Mouse (Mus musculus): ENCODE results near the gene Psmg1.
"Not testable (repeated sequence)": the region's sequence is repeated elsewhere in the genome, so short reads cannot be mapped to it uniquely, and the experiment has no call there.

The Psmg1 gene

DNA sequence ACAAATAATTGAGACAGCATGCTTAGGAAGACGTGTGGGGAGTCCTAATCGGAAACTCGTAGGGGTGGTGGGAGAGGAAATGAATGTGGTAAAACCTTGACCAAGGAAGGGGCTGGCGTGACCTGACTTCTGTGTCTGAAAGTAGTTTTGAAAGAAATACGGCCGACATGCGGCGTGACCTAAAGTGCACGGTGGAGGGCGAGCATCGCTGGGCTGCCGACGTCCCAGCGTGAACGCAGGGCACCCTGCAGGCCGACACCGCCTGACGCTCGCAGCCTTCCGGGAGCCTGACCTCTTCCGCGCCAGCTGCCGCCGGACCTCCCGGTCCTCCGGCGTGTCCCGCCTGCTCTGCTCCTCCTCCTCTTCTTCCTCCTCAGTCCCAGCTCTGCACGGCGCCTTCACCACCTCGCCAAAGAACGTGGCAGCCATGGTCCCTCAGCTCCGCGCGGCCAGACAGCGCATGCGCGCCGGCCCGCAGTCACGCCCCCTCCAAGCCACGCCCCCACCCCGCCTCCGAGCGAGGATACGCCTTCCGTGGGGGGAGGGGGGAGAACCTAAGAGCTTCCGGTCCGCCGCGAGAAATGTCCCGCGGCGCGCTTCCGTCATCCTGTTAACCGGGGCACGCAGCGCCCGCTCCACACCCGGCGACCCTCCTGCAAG, at the start of gene Psmg1:
Psmg1 (minus strand) TSS at position 499 of the 660 bp plus-strand sequence.
- DNase-seq (ENCODE audit: low spot score in 2 of 2) = peak; percentile 98 to 99

DNA sequence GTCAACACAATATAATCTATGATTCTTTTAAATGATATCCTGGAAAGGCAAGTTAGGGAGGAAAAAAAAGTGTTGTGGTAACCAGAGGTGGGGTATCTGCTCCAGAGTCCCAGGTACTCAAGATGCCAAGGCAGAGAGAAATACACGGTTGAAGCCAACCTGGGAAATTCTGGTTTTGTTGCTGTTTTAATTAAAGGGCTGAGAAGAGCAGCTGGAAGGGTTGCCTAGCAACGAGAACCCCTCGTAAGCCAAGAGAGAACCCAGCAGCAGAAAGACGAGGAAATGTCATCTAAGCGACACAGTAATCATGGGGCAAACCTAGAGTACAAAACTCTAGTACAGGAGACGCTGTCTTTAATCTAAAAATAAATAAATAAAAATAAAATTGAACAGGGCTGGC, 48.8 kb upstream of the Psmg1 start:
- no peak for DNase-seq (ENCODE audit: low spot score in 2 of 2)

DNA sequence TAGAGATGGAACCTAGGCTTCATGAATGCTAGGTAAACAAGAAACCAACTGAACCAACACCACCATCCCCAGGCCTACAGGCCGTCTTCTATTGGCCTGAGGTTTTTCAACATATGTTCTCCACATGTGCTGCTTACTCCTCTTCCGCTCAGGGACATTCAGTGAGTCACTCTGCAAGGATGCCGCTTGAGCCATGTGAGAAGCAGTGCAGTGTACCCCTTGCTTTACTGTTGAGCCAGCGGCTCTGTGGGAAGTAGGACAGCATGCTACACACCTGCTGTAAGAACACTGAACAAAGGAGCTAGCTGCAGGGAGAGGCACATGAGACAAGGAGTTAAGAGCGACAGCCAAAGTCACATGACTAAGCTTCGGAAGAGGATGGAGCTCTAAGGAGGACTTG, 43.7 kb upstream of the Psmg1 start:
- no peak for DNase-seq (ENCODE audit: low spot score in 2 of 2)

DNA sequence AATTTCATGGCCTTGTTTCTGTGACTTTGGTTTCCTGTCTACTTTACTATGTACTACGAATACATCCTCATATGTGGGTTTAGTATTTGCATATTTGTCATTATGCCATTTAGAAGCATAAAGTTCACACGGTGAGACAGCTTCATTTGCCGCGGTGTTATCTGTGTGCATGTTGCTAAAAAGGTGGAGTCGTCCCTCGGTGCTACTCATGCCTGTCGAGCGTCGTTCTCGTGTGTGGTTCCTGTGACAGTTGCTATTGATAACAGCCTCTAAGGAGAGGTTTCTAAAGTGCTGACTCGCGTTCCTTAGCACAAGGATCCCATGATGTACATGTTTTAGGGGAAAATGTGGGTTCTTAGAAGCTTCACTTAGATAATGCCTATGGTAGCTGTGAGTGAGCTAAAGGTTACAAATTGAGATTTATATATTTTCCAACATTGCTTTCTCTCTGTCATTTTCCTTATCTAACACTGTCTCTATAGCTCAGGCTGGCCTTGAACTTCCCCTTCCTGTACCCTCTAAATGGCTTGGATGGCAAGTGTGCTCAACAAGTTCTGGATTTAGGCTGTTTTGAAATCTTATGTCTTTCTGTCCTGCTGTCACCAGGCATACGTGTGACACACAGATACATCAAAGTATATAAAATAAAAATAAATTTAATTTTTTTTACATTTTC, 41.7 kb upstream of the Psmg1 start:
- no peak for DNase-seq (ENCODE audit: low spot score in 2 of 2)

DNA sequence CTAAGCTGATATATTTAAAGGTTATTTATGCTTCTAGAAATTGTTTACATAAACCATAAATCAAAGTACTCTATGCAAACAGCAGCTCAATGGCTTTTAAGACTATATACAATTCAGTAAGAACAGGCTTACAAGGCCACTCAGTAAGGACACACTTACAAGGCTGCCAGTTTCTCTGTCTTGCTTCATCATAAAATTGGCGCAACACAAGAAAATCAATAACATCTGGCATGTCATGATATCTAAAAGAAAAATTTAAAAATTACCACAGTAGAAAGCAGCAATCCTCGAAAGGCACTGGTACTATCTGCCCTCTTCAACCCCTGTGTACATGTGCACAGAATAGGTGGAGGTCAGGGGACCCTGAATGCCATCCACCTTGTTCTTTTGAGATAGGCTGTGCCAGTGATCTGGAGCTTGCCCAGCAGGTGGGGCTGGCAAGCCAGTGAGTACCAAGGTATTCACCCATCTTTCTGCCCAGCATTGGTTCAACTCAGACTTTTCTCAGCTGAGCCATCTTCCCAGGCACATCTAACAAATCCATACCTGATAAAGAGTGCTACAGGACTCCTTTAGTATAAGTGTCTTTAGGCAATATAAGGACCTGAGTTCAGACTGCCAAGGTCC, 39.8 kb upstream of the Psmg1 start:
- peak in 1 of 2 experiments; percentile 45 for DNase-seq (ENCODE audit: low spot score in 2 of 2)

DNA sequence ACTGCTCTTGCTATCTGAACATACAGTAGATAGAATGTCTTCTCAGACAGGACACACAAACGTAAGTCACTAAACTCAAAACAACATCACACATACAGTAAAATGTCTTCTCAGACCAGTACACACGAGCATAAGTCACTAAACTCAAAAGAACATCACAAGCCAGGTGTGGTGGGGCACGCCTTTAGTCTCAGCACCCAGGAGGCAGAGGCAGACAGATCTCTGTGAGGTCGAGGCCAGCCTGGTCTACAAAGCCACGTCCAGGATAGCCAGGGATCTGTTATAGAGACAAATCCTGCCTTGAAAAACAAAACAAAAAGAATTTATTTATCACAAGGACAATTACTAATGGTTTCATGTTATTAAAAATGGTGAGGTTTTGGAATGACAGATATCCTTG, 35.5 kb upstream of the Psmg1 start:
- DNase-seq (ENCODE audit: low spot score in 2 of 2) = no peak

DNA sequence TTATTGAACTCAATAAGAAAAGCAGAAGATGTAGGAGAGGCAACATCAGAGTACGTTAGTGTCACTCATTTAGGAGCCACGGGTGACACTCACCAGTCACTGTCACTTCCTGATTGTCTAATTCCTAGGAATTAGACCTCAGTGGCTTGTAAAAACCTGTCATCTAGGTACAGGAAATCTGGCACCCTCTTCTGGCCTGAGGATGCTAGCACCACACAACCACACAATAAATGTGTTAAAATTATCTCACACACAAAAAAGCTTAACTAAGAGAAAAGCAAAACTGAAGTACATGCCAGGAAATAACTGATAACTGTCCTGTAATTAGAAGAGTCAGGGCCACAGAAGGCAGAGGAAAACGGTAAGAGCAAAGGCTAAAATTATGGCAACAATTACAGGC, 34.5 kb upstream of the Psmg1 start:
- no peak for DNase-seq (ENCODE audit: low spot score in 2 of 2)

DNA sequence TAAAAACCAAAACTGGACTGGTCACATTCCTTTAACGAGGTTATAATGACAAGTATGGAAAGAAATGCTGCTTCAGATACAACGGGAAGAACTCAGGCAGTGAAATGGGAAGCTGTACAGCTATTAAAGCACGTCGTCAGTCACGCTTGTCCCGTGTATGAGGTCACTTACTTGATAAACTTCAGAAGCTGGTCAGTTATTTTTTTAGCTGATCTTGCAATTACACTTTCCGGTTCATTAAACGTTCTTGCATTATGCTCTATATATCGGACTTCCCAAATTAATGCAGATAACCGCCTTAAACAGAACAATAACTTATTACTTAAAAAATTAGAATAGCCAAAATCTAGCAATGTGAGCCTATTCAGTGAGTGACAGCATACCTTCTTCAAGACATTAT, 30.3 kb upstream of the Psmg1 start:
- DNase-seq (ENCODE audit: low spot score in 2 of 2) = no peak

DNA sequence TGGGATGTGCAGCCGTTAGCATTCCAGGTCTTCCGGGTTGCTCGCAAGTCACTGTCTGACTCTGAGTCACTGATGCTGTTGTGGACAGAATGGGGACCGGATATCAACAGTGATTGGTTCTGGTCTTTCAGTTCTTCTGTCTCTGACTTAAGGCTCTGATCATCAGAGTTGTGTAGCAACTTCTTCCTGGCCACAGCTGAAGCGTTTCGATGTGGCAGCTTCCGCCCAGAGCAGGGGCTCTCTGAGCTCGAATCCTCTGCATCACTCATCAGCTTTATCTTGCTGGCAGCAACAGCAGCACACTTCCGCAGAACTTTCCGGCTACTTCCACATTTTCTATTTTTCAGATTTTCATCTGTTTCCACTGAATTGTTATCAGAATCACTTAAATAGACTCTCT, 18.4 kb upstream of the Psmg1 start:
- not testable (repeated sequence) for DNase-seq (ENCODE audit: low spot score in 2 of 2)

DNA sequence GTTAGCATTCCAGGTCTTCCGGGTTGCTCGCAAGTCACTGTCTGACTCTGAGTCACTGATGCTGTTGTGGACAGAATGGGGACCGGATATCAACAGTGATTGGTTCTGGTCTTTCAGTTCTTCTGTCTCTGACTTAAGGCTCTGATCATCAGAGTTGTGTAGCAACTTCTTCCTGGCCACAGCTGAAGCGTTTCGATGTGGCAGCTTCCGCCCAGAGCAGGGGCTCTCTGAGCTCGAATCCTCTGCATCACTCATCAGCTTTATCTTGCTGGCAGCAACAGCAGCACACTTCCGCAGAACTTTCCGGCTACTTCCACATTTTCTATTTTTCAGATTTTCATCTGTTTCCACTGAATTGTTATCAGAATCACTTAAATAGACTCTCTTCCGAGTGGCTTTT, 13.5 kb upstream of the Psmg1 start:
- not testable (repeated sequence) for DNase-seq (ENCODE audit: low spot score in 2 of 2)

DNA sequence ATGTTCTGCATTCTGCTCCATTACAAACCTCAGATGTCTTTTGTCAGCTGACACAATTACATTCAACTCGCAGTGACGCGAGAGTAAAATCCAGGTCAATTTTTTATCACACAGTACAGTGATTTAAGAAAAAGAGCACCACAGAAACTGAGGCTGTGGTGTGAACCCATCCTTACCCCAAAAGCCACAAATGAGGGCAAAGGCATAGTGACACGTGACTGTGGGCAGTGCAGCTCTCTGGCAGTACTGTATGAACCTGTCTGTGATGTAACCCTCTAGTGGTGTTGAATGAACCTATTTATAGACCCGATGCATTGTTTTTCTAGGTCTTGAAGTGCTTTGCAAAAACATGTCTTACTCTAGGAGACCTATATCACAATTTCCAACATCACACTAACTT, 8.5 kb upstream of the Psmg1 start:
- no peak for DNase-seq (ENCODE audit: low spot score in 2 of 2)

DNA sequence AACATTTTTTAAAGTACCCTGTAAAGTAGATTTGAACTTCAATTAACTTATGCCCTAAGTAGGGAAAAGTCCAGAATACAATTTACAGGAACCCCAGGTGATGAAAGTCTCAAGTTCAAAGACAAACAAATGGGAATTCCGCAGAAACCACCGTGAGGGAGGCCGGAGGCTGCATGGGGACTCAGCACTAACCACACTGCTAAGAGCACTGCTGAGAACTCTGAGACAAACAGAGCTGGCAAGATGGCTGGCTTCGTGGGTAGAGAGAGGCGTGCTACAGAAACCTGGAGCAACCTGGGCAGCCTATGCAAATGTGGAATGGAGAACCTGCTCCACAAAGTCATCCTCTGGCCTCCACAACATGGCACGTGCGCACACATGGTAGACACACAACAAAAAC, 5.4 kb upstream of the Psmg1 start:
- DNase-seq (ENCODE audit: low spot score in 2 of 2) = no peak

DNA sequence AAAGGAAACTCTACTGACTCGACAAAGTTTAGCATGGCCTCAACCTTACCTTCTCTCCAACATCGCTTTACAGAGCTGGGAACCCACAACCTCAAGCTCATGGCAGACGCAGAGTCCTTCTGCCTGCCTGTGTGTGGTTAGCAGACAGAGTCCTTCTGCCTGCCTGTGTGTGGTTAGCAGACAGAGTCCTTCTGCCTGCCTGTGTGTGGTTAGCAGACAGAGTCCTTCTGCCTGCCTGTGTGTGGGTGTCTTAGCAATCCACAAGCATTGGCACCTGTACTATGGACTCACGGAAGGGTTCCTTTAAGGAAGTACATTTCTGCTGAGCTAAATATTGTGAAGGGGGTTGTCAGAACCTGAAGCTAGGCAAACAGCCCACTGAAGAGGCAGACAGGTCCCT, 3.8 kb upstream of the Psmg1 start:
- not testable (repeated sequence) for DNase-seq (ENCODE audit: low spot score in 2 of 2)

DNA sequence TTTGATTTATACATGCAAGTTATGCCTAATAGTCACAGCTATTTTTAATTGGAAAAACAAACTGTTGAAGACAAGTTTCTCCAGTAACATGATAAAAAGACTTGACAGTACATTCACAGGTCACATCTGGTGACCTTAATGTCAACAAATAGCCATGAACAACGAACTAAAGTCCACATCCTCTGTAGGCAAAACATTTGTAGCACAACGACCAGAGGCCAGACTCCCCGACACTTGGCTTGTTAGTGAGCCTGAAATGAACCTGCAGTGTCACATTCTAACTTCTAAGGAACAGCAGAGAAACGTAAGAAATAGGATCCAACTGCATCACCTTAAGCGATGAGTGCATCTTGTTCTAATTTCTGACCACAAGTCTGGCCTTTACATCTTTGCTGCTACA, 1.8 kb upstream of the Psmg1 start:
- no peak for DNase-seq (ENCODE audit: low spot score in 2 of 2)

DNA sequence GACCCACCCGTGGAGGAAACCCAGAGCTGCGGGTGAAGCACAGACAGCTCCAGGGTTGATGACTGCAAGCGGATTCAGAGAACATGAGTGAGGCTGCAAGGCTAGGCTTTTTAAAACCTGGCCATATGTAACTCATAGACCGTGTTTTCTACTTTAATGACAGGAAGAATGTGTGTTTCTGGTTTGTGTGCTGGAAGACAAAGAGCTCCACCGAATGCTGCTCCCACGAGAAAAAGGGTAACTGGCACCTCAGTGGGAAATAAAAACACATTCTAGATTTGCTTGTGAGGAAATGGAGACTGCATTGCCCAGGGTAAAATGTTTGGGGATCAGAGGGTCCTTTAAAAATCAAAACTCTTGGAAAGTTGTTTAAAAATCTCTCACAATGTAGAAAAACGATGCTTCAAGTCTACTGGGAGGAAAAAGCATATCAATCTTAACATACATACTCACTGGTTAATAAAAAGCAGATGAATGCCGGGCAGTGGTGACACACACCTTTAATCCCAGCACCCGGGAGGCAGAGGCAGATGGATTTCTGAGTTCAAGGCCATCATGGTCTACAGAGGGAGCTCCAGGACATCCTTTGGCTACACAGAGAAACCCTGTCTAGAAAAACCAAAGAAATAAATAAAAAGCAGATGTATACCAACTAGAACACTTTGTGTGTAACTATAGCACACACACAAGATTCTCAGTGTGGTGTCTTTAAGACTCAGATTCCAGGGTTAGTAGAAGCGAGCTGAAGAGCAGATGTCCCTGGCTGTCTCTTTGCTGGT, 551 bp upstream of the Psmg1 start:
- DNase-seq (ENCODE audit: low spot score in 2 of 2) = peak in 1 of 2 experiments; percentile 30

DNA sequence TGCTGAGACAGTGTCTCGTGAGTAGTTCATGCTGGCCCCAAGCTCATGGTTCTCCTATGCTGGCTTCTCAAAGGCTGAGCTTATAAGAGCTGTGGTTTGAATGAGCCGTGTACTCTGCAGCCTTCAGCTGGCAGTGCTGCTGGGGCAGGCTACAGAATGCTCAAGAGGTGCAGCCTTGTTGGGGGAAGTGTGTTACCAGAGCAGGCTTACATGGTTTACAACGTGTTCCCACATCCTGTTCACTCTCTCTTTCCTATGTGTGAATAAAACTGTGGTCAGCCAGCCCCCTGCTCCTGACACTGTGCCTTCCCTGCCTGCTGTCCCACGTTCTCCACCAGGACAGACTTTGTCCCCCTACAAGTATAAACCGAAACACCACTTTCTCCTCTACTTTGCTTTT, 5.8 kb downstream of the Psmg1 start:
- no peak for DNase-seq (ENCODE audit: low spot score in 2 of 2)

DNA sequence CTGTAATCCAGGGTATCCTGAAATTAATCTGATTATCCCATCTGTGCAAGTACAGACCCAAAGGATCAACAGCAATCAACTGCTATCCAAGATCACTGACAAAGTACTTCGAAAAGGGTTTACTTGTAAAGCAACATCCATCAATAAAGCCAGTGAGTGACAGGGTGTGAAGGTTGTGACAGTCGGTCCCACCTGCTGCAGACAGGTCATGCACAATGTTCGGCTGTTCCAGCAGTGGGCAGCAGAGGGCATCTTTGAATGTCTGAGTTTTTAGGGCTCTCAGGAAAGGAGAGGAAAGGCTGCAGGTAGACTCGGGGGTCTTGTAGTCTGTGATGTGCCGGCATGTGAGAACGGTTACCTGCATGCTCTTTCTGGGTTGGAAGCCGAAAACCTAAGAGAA, 7.2 kb downstream of the Psmg1 start:
- DNase-seq (ENCODE audit: low spot score in 2 of 2) = peak in 1 of 2 experiments; percentile 47

DNA sequence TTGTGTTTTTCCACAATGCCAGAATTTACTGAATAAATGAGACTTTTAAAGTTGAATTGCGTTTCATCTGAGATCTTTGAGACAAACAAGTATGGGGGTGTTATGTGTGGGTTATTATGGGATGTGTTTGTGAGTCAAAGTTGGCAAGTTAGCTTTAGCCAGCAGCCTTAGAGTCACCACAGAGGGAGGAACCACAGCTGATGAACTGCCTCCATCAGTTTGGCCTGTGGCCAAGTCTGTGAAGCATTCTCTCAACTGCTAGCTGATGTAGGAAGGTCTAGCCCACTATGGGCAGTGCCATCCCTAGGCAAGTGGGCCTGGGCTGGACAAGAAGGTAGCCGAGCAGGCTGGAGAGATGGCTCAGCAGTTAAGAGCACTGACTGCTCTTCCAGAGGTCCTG, 19.9 kb downstream of the Psmg1 start:
- DNase-seq (ENCODE audit: low spot score in 2 of 2) = no peak

DNA sequence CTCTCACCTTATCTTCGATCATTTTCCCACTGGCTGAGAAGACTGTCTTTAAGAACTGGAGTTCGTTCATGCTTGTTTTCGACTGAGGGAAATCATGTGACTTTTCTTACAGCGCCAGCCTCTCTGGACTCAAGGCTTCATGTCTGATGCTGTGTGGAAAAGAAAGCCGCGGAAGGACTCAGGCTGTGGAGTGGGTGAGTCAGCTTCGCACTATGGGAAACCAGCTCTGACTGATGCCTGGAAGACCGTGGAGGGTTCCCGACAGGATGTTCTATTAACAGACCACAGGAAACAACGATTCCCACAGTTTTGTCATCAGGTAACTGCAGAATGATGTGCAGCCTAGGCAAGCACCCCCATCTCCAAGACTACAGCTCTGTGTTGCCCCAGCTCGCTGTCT, 23.3 kb downstream of the Psmg1 start:
- no peak for DNase-seq (ENCODE audit: low spot score in 2 of 2)

DNA sequence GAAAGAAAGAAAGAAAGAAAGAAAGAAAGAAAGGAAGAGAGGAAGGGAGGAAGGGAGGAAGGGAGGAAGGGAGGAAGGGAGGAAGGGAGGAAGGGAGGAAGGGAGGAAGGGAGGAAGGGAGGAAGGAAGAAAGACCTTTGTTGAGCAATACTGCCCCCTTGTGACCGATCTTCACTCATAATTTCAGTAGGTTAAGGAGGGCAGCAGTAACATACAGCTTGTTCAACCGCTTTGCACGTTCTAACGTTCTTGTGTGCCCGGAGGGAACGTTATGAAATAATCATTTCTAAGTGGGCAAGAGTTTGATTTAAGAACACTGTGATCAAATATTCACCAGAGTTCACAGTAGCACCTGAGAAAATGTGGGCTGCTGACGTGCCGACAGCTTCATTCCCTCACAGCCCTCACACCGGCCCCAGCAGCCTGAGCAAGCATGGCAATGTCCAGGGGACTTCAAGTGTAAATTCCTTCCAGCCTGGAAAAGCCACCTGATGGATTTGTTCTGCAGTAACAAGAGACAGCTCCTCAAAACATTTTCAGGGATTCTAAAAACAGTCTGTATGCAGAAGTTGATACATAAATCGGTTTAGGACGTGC, 26.2 kb downstream of the Psmg1 start:
- peak in 1 of 2 experiments; percentile 41 for DNase-seq (ENCODE audit: low spot score in 2 of 2)

DNA sequence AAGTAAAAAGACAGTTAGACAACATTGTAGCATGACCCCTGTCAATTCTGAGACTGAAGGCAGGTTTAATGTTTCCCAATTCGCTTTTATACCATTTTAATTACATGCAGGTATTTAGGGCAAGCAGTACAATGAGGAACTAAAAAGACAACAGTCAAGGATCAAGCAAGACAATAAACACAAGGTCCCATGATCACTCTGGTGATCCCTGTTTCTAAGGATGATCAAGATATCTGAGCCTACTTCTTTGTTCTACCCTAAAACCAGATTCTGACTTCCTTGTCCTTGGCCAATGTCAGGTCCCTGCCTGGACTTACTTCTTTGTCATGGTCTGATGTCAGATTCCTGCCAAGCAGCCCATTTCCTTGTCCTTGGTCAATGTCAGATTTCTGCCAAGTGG, 29.3 kb downstream of the Psmg1 start:
- DNase-seq (ENCODE audit: low spot score in 2 of 2) = not testable (repeated sequence)

DNA sequence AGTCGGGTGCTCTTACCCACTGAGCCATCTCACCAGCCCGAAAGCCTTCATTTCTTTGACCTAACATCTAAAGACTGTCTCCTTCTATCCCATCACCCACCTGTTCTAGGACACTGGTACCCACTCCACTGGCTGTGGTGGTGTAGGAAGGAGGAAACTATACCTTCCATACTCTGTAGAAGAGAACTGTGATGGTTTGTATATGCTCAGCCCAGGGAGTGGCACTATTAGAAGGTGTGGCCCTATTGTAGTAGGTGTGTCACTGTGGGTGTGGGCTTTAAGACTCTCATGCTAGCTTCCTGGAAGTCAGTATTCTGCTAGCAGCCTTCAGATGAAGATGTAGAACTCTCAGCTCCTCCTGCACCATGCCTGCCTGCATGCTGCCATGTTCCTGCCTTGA, 30.1 kb downstream of the Psmg1 start:
- DNase-seq (ENCODE audit: low spot score in 2 of 2) = not testable (repeated sequence)
